Mouse (Mus musculus) kidney, adult 2 months (tissue): ENCODE results near the gene Rag2.

ENCODE experiments used
- CTCF ChIP-seq: fragments of 200-500 bp; conservative IDR thresholded peaks from 2 replicates; pipeline ENCODE4 v1.5.1; 2011; ENCODE audit warnings: low read depth, mild to moderate bottlenecking, control low read depth, low read length, moderate library complexity, mixed read lengths; ENCODE audit not compliant: insufficient read depth, insufficient read length
- POLR2A ChIP-seq: fragments of 200-500 bp; IDR thresholded peaks from one replicate; pipeline ENCODE4 v1.6.1; 2011; ENCODE audit warnings: low read depth, low read length, control low read depth

DNA sequence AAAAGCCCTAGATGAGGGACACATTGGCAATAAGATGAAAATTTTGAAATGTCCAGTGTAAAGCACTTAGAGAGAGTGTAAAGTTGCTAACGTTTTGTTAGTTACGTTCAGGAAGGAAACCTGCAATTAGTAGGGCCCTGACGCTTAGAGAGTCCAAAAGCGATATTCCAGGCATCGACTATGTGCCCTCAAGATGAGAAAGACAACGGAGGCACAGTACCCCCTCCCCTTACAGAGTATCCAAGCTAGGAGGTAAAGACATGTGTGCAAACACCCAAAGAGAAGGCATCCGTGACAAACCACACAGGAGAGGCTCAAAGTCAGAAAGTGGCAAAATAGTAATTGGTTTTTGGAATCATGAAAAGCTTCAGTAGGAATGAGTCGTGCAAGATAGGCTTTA lies 31.6 kb upstream of the Rag2 start:
- TF ChIP-seq POLR2A (no peak), CTCF (no peak)
